Mouse (Mus musculus) embryo, embryonic 10.5 days (tissue): ENCODE results near the gene Prl7a2.

Source experiments
- DNase-seq: peaks from one replicate; pipeline ENCODE4 v3.0.0-alpha.2; 2015; ENCODE audit warnings: low spot score

Prl7a2 gene

GRCm38 (mm10) chr13:27667936-27668335 lies at the start of gene Prl7a2:
Prl7a2 (minus strand) TSS chr13:27668036.
- no peak for DNase-seq

- no peak for DNase-seq
Measured at GRCm38 (mm10) chr13:27716636-27717035, 48.8 kb upstream of the Prl7a2 start, which contains the start of gene Prl7d1. Prl7d1 (minus strand) TSS chr13:27716736.

- DNase-seq, result no peak
Measured at GRCm38 (mm10) chr13:27706521-27706920, 38.7 kb upstream of the Prl7a2 start.

GRCm38 (mm10) chr13:27660747-27661146 lies 7.1 kb downstream of the Prl7a2 start:
- no peak for DNase-seq

- DNase-seq, result no peak
Measured at GRCm38 (mm10) chr13:27642393-27642792, 25.4 kb downstream of the Prl7a2 start, which contains the start of gene Prl7a1. Prl7a1 (minus strand) TSS chr13:27642493.

GRCm38 (mm10) chr13:27610482-27610881 lies 57.4 kb downstream of the Prl7a2 start, which contains the start of gene Prl7b1:
Prl7b1 (minus strand) TSS chr13:27610582.
- no peak for DNase-seq
